Mouse (Mus musculus) CD4-positive, CD25-positive, alpha-beta regulatory T cell, adult 2 months (primary cell): Measurements from ENCODE around the gene Armcx1.
"Not testable (repeated sequence)": the region's sequence is repeated elsewhere in the genome, so short reads cannot be mapped to it uniquely, and the experiment has no call there.

Experiments
- DNase-seq: peaks from one replicate; pipeline ENCODE4 v3.0.0-alpha.2; 2012; ENCODE audit warnings: low read depth, low spot score

Armcx1 gene

GRCm38 (mm10) chrX:134757293-134757995 lies 39.7 kb downstream of the Armcx1 start:
- no peak for DNase-seq

- not testable (repeated sequence) for DNase-seq
Measured at GRCm38 (mm10) chrX:134763428-134764198, 45.9 kb downstream of the Armcx1 start.
